Mouse (Mus musculus) spleen, adult 2 months (tissue): ENCODE measurements around the gene Ubiad1.

Experiments used
- CTCF ChIP-seq: fragments of 200-500 bp; IDR thresholded peaks from 2 replicates; pipeline ENCODE4 v1.5.1; 2011; ENCODE audit warnings: mild to moderate bottlenecking, inconsistent platforms; ENCODE audit not compliant: insufficient read depth, insufficient read length, insufficient replicate concordance; ENCODE audit errors: extremely low read depth
- POLR2A ChIP-seq: fragments of 200-500 bp; IDR thresholded peaks from 2 replicates; pipeline ENCODE4 v1.6.1; 2011; ENCODE audit warnings: low read depth, low read length, inconsistent platforms

DNA sequence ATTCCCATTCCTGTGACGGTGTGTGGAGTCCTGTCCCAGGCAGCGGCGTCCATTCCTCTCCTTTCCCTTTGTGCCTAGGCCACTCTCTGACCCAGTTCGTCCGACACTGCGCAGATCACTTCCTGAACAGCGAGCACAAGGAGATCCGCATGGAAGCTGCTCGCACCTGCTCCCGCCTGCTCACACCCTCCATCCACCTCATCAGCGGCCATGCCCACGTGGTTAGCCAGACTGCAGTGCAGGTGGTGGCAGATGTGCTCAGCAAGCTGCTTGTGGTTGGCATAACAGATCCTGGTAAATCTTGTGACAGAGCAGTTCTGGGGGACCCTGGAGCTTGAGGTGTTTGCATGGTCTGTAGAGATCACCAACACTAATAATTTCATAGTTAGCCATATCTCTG, 20.3 kb upstream of the Ubiad1 start:
- no peak for TF ChIP-seq POLR2A
- no peak for TF ChIP-seq CTCF
